Mouse (Mus musculus) heart, adult 2 months (tissue): ENCODE results near the gene Iscu. TPM values are rescaled to one million over a fixed set of nuclear protein-coding genes. Genes with fewer than 3 reads are reported as not detected.
A peak's percentile ranks its signal among the peaks of the same experiment; 100 is the strongest.

Experiments used
- DNase-seq, 2 experiments: peaks; one replicate each; pipeline ENCODE4 v3.0.0; 2021
- H3K27ac ChIP-seq: fragments of 200-600 bp; 2 replicates; pipeline ENCODE4 v1.8.1; 2022
- H3K27me3 ChIP-seq: fragments of 200-500 bp; 2 replicates; pipeline ENCODE4 v1.6.1; 2012; ENCODE audit warnings: mild to moderate bottlenecking, low read length, inconsistent platforms, mixed read lengths; ENCODE audit not compliant: control insufficient read depth, insufficient read depth
- H3K36me3 ChIP-seq: fragments of 200-500 bp; 2 replicates; pipeline ENCODE4 v1.6.1; 2012; ENCODE audit warnings: low read length, inconsistent platforms; ENCODE audit not compliant: control insufficient read depth, insufficient read depth
- H3K4me1 ChIP-seq: fragments of 200-500 bp; 2 replicates; pipeline ENCODE4 v1.6.1; 2011; ENCODE audit warnings: low read length; ENCODE audit not compliant: control insufficient read depth, insufficient read depth
- H3K4me3 ChIP-seq: fragments of 200-600 bp; 2 replicates; pipeline ENCODE4 v1.8.1; 2022
- H3K79me2 ChIP-seq: fragments of 200-500 bp; replicated peaks from 2 replicates; pipeline ENCODE4 v1.6.1; 2012; ENCODE audit warnings: mild to moderate bottlenecking, inconsistent platforms, low read length, moderate library complexity, mixed read lengths; ENCODE audit not compliant: control insufficient read depth, insufficient read depth
- H3K9ac ChIP-seq: fragments of 200-500 bp; 2 replicates; pipeline ENCODE4 v1.6.1; 2012; ENCODE audit warnings: low read depth, mild to moderate bottlenecking, control low read depth, inconsistent platforms, low read length, mixed read lengths
- CTCF ChIP-seq: fragments of 200-600 bp; IDR thresholded peaks from 2 replicates; pipeline ENCODE4 v1.8.1; 2022; ENCODE audit warnings: antibody characterized with exemption, mild to moderate bottlenecking, moderate library complexity
- EP300 ChIP-seq: fragments of 200-500 bp; IDR thresholded peaks from 2 replicates; pipeline ENCODE4 v1.6.1; 2011; ENCODE audit warnings: low read depth, low read length, control low read depth; ENCODE audit not compliant: insufficient read depth
- POLR2A ChIP-seq: fragments of 200-500 bp; IDR thresholded peaks from 2 replicates; pipeline ENCODE4 v1.6.1; 2011; ENCODE audit warnings: mild to moderate bottlenecking, low read depth, low read length, control low read depth; ENCODE audit not compliant: insufficient read depth
- WGBS: fragments of 180-500 bp; shearing (Covaris S2); methylation state at CpG from one replicate; pipeline ENCODE4 v1.1.7; 2018; 5-methylcytosine and 5-hydroxymethylcytosine counted together
- intact Hi-C: fragments of 180-260 bp; cut with DNase I; formaldehyde crosslinking; loops from one replicate; pipeline ENCODE4 v1.15.1; 2025
- polyA plus RNA-seq: library from polyadenylated mRNA; depleted of rRNA; stranded (reverse); fragments of >200 nt; gene quantifications from 2 replicates; pipeline ENCODE4 v1.2.3, GENCODE M21; 2012
- total RNA-seq, 2 experiments: library from RNA; stranded (reverse); gene quantifications; 2 replicates each; pipeline ENCODE4 v1.2.3; 2021

The Iscu gene
- total and polyA plus RNA-seq, 3 experiments = 168 to 202 (median 176) TPM

GRCm38 (mm10) chr5:113779569-113779968, 7.0 kb downstream of the Iscu start:
- intact Hi-C loops = no loop called here
- 73% methylated on average over 5 of the region's 5 CpGs for WGBS
- H3K4me1 ChIP-seq = no peaks in the 10 kb centered on the region
- no peak for DNase-seq
- no peaks in the 10 kb centered on the region for H3K79me2 ChIP-seq
- no peaks in the 10 kb centered on the region for H3K27me3 ChIP-seq
- no peak overlapping the region for H3K4me3 ChIP-seq
- TF ChIP-seq POLR2A (no peak), CTCF (no peak), EP300 (no peak)
- H3K36me3 ChIP-seq = no peaks in the 10 kb centered on the region
- H3K27ac ChIP-seq = no peak overlapping the region
- H3K9ac ChIP-seq = no peak overlapping the region

- intact Hi-C loops = no loop called here
- H3K4me1 ChIP-seq = no peaks in the 10 kb centered on the region
- H3K27ac ChIP-seq = no peak overlapping the region
- 98% methylated on average over 3 of the region's 3 CpGs for WGBS
- H3K9ac ChIP-seq = no peak overlapping the region
- no peaks in the 10 kb centered on the region for H3K27me3 ChIP-seq
- H3K79me2 ChIP-seq = no peaks in the 10 kb centered on the region
- no peaks in the 10 kb centered on the region for H3K36me3 ChIP-seq
- no peak for TF ChIP-seq CTCF
- TF ChIP-seq EP300 = no peak
- no peak for TF ChIP-seq POLR2A
- DNase-seq = no peak
- H3K4me3 ChIP-seq = no peak overlapping the region
These were observed 7.7 kb downstream of the Iscu start for GRCm38 (mm10) chr5:113780082-113780752.

GRCm38 (mm10) chr5:113780763-113781162, 8.2 kb downstream of the Iscu start:
- Histone ChIP-seq H3K27ac (no peak overlapping the region), H3K36me3 (no peaks in the 10 kb centered on the region), H3K4me3 (no peak overlapping the region), H3K27me3 (no peaks in the 10 kb centered on the region), H3K9ac (no peak overlapping the region), H3K4me1 (no peaks in the 10 kb centered on the region), H3K79me2 (no peaks in the 10 kb centered on the region)
- 83% methylated on average over 5 of the region's 5 CpGs for WGBS
- TF ChIP-seq CTCF = no peak
- TF ChIP-seq EP300 = no peak
- TF ChIP-seq POLR2A = no peak
- DNase-seq = no peak
- intact Hi-C loops = no loop called here

- H3K4me1 ChIP-seq = no peaks in the 10 kb centered on the region
- 68% methylated on average over 7 of the region's 7 CpGs for WGBS
- no peak for DNase-seq
- H3K27ac ChIP-seq = no peak overlapping the region
- no peaks in the 10 kb centered on the region for H3K79me2 ChIP-seq
- no peaks in the 10 kb centered on the region for H3K36me3 ChIP-seq
- TF ChIP-seq POLR2A (no peak), CTCF (no peak), EP300 (no peak)
- H3K4me3 ChIP-seq = no peak overlapping the region
- no peaks in the 10 kb centered on the region for H3K27me3 ChIP-seq
- intact Hi-C loops = no loop called here
- H3K9ac ChIP-seq = no peak overlapping the region
These were observed 8.7 kb downstream of the Iscu start for GRCm38 (mm10) chr5:113781254-113781653.

- no peak for TF ChIP-seq POLR2A
- TF ChIP-seq CTCF = no peak
- TF ChIP-seq EP300 = no peak
- 81% methylated on average over 7 of the region's 7 CpGs for whole genome bisulfite sequencing
- no peak for DNase-seq
- Histone ChIP-seq H3K79me2 (no peaks in the 10 kb centered on the region), H3K27me3 (no peaks in the 10 kb centered on the region), H3K4me1 (no peaks in the 10 kb centered on the region), H3K36me3 (no peaks in the 10 kb centered on the region), H3K27ac (no peak overlapping the region), H3K9ac (no peak overlapping the region), H3K4me3 (no peak overlapping the region)
- intact Hi-C loops = no loop called here
These were observed 9.3 kb downstream of the Iscu start for GRCm38 (mm10) chr5:113781875-113782274.

GRCm38 (mm10) chr5:113782624-113783023, 10.1 kb downstream of the Iscu start:
- intact Hi-C loops = no loop called here

More at GRCm38 (mm10) chr5:113782624-113783023, 10.1 kb downstream of the Iscu start:
- Histone ChIP-seq H3K4me1 (no peaks in the 10 kb centered on the region), H3K9ac (no peak overlapping the region), H3K4me3 (no peak overlapping the region), H3K27ac (no peak overlapping the region; the same call in 1 of the 2 replicates), H3K36me3 (no peaks in the 10 kb centered on the region), H3K27me3 (no peaks in the 10 kb centered on the region), H3K79me2 (no peaks in the 10 kb centered on the region)
- TF ChIP-seq POLR2A (no peak), CTCF (no peak), EP300 (no peak)
- DNase-seq = peak in 1 of 2 experiments; percentile 25
- 48% methylated on average over 7 of the region's 7 CpGs for WGBS
